Mouse (Mus musculus): ENCODE results near the gene Ctsw. TPM values are rescaled to one million over a fixed set of nuclear protein-coding genes. Genes with fewer than 3 reads are reported as not detected.
"Not testable (repeated sequence)": the region's sequence is repeated elsewhere in the genome, so short reads cannot be mapped to it uniquely, and the experiment has no call there.

Ctsw gene
- polyA plus RNA-seq, 1 experiment from 2014 or later: 1.9 TPM

GRCm38 (mm10) chr19:5495353-5496051 is 27.2 kb upstream of the Ctsw start:
- Histone ChIP-seq H3K9me3 (no peaks in the 10 kb centered on the region), H3K27me3 (no peaks in the 10 kb centered on the region), H3K27ac (no peak overlapping the region), H3K36me3 (peaks cover 58% of the 10 kb centered on the region), H3K4me2 (replicated peaks) (no peak overlapping the region), H3K4me3 (no peak overlapping the region), H3K4me1 (peaks cover 10% of the 10 kb centered on the region), H3K9ac (no peak overlapping the region)
- 78% methylated on average over 12 of the region's 12 CpGs for WGBS
- no peak for ATAC-seq (ENCODE audit: insufficient number of reproducible peaks, insufficient read depth, low FRiP score, low TSS enrichment)

GRCm38 (mm10) chr19:5494314-5494713 is 26.0 kb upstream of the Ctsw start:
- H3K36me3 ChIP-seq: peaks cover 58% of the 10 kb centered on the region
- H3K27ac ChIP-seq: no peak overlapping the region
- WGBS: 86% methylated on average over 3 of the region's 3 CpGs
- H3K9ac ChIP-seq: no peak overlapping the region
- no peak overlapping the region for H3K4me3 ChIP-seq
- H3K9me3 ChIP-seq: no peaks in the 10 kb centered on the region
- peaks cover 10% of the 10 kb centered on the region for H3K4me1 ChIP-seq
- no peak overlapping the region for H3K4me2 ChIP-seq (replicated peaks)
- no peak for ATAC-seq (ENCODE audit: insufficient number of reproducible peaks, insufficient read depth, low FRiP score, low TSS enrichment)
- no peaks in the 10 kb centered on the region for H3K27me3 ChIP-seq

GRCm38 (mm10) chr19:5493301-5493721 is 25.0 kb upstream of the Ctsw start:
- H3K9me3 ChIP-seq; ATAC-seq (ENCODE audit: insufficient number of reproducible peaks, insufficient read depth, low FRiP score, low TSS enrichment); H3K27me3 ChIP-seq; H3K27ac ChIP-seq; H3K4me2 ChIP-seq (replicated peaks); H3K9ac ChIP-seq; H3K4me3 ChIP-seq: not testable (repeated sequence)
- Histone ChIP-seq H3K4me1 (peaks cover 10% of the 10 kb centered on the region), H3K36me3 (peaks cover 58% of the 10 kb centered on the region)
- WGBS: 77% methylated on average over 9 of the region's 9 CpGs

- Histone ChIP-seq H3K4me2 (replicated peaks) (no peak overlapping the region), H3K27ac (no peak overlapping the region), H3K9me3 (no peaks in the 10 kb centered on the region), H3K9ac (no peak overlapping the region), H3K4me1 (peaks cover 10% of the 10 kb centered on the region), H3K36me3 (peaks cover 54% of the 10 kb centered on the region), H3K4me3 (no peak overlapping the region), H3K27me3 (no peaks in the 10 kb centered on the region)
- ATAC-seq (ENCODE audit: insufficient number of reproducible peaks, insufficient read depth, low FRiP score, low TSS enrichment): no peak
- 87% methylated on average over 4 of the region's 4 CpGs for WGBS
Observed at GRCm38 (mm10) chr19:5492641-5493040, 24.3 kb upstream of the Ctsw start.

- Histone ChIP-seq H3K4me3 (peak overlapping the region; percentile 98), H3K27me3 (no peaks in the 10 kb centered on the region), H3K27ac (peak overlapping the region; percentile 98), H3K4me2 (replicated peaks) (peak overlapping the region; percentile 78), H3K9ac (peak overlapping the region; percentile 97), H3K4me1 (peaks cover 25% of the 10 kb centered on the region), H3K36me3 (peaks cover 41% of the 10 kb centered on the region), H3K9me3 (no peaks in the 10 kb centered on the region)
- WGBS: under 1% methylated on average over 59 of the region's 59 CpGs
- no peak; the same call in 1 of the 2 replicates for ATAC-seq (ENCODE audit: insufficient number of reproducible peaks, insufficient read depth, low FRiP score, low TSS enrichment)
Observed at GRCm38 (mm10) chr19:5490898-5491708, 22.8 kb upstream of the Ctsw start.

GRCm38 (mm10) chr19:5490313-5490897 is 22.1 kb upstream of the Ctsw start, which contains the start of gene Cfl1:
TSS of gene Cfl1 (plus strand) at chr19:5490455.
- under 1% methylated on average over 62 of the region's 62 CpGs for WGBS
- peaks cover 25% of the 10 kb centered on the region for H3K4me1 ChIP-seq

GRCm38 (mm10) chr19:5489721-5490120 is 21.4 kb upstream of the Ctsw start:
- not testable (repeated sequence) for H3K27me3 ChIP-seq; H3K9ac ChIP-seq; ATAC-seq (ENCODE audit: insufficient number of reproducible peaks, insufficient read depth, low FRiP score, low TSS enrichment); H3K9me3 ChIP-seq
- H3K4me3 ChIP-seq: peak overlapping the region; percentile 98; the same call in 1 of the 2 replicates
- peak overlapping the region; percentile 98 for H3K27ac ChIP-seq
- 53% methylated on average over 10 of the region's 10 CpGs for WGBS
- H3K36me3 ChIP-seq: peaks cover 44% of the 10 kb centered on the region
- H3K4me2 ChIP-seq (replicated peaks): peak overlapping the region; percentile 81
- peaks cover 25% of the 10 kb centered on the region for H3K4me1 ChIP-seq

More at GRCm38 (mm10) chr19:5490313-5490897, 22.1 kb upstream of the Ctsw start, which contains the start of gene Cfl1:
- Histone ChIP-seq H3K4me2 (replicated peaks) (peak within 1 kb of the TSS; percentile 81), H3K9ac (peak within 1 kb of the TSS; percentile 97), H3K9me3 (no peaks in the 10 kb centered on the region), H3K27me3 (no peaks in the 10 kb centered on the region), H3K4me3 (peak within 1 kb of the TSS; percentile 98), H3K27ac (peak within 1 kb of the TSS; percentile 98), H3K36me3 (peaks cover 41% of the 10 kb centered on the region)
- ATAC-seq (ENCODE audit: insufficient number of reproducible peaks, insufficient read depth, low FRiP score, low TSS enrichment): peak; percentile 38; the same call in 1 of the 2 replicates

GRCm38 (mm10) chr19:5488878-5489571 is 20.7 kb upstream of the Ctsw start:
- no peaks in the 10 kb centered on the region for H3K9me3 ChIP-seq
- peak overlapping the region; percentile 51 for H3K4me3 ChIP-seq
- peak; percentile 89 for ATAC-seq (ENCODE audit: insufficient number of reproducible peaks, insufficient read depth, low FRiP score, low TSS enrichment)
- H3K4me2 ChIP-seq (replicated peaks): peak overlapping the region; percentile 81
- H3K9ac ChIP-seq: peak overlapping the region; percentile 53
- H3K27me3 ChIP-seq: no peaks in the 10 kb centered on the region
- H3K4me1 ChIP-seq: peaks cover 25% of the 10 kb centered on the region
- WGBS: 0% methylated on average over 26 of the region's 26 CpGs
- peaks cover 44% of the 10 kb centered on the region for H3K36me3 ChIP-seq
- peak overlapping the region; percentile 98 for H3K27ac ChIP-seq

- Histone ChIP-seq H3K27ac (peak within 1 kb of the TSS; percentile 98), H3K9ac (peak within 1 kb of the TSS; percentile 65), H3K4me3 (peak within 1 kb of the TSS; percentile 51), H3K36me3 (peaks cover 44% of the 10 kb centered on the region), H3K4me2 (replicated peaks) (peak within 1 kb of the TSS; percentile 81), H3K4me1 (peaks cover 25% of the 10 kb centered on the region), H3K9me3 (no peaks in the 10 kb centered on the region), H3K27me3 (no peaks in the 10 kb centered on the region)
- under 1% methylated on average over 39 of the region's 39 CpGs for WGBS
- peak; percentile 70 for ATAC-seq (ENCODE audit: insufficient number of reproducible peaks, insufficient read depth, low FRiP score, low TSS enrichment)
Observed at GRCm38 (mm10) chr19:5487768-5488550, 19.7 kb upstream of the Ctsw start, which contains the start of gene Mus81. TSS of gene Mus81 (minus strand) at chr19:5488402.

- Histone ChIP-seq H3K9ac (no peak overlapping the region), H3K4me1 (peaks cover 15% of the 10 kb centered on the region), H3K36me3 (peaks cover 46% of the 10 kb centered on the region), H3K27ac (0 out of 2 replicates have a peak overlapping the region, but pooled peaks have one; percentile 98), H3K9me3 (no peaks in the 10 kb centered on the region), H3K27me3 (no peaks in the 10 kb centered on the region), H3K4me2 (replicated peaks) (peak overlapping the region; percentile 81), H3K4me3 (0 out of 2 replicates have a peak overlapping the region, but pooled peaks have one; percentile 51)
- 91% methylated on average over 4 of the region's 4 CpGs for WGBS
- ATAC-seq (ENCODE audit: insufficient number of reproducible peaks, insufficient read depth, low FRiP score, low TSS enrichment): no peak
Observed at GRCm38 (mm10) chr19:5486771-5487170, 18.5 kb upstream of the Ctsw start.
